In the genomic region with DNA sequence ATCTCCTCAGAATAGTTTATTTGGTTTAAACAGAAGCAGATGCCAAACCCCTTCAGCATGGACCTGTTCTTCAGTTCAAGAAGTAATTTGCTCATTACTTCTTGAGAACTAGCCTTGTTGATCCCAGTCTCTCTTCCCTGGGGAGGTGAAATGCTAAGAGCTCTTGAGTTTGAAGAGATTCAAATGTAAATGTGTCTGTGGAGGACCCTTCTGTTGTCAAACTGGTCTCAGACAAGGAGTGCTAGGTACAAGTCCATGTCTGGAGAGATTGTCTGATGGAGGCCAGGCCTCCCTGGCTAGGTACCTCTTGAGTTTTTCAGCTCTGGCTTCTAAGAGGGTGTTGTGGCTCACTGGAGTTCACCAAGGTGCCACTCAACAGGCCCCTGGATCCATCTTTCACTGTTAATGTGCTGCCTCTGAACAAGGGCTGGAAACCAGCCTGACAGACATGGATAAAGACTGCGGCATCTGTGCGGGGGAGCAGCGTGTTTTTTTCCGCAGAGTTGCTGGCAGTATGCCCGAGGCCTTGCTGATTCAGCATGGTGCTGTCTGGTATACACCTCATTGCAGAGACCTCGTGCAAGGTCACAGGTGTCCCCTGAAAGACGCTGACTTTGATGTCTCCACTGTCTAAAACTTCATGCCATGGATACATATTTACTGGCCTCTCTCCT, we compare ENCODE assay signal across 10 mouse cellular contexts. TPM values are rescaled to one million over a fixed set of nuclear protein-coding genes. Genes with fewer than 3 reads are reported as not detected.
DNase-seq lines count a peak whose midpoint lies in the region; ATAC-seq lines count a peak whose summit lies in the region.
"Had no signal": no experiment of that assay in that cellular context is flagged by ENCODE, and none has a peak within 500 bp of the region (broad histone marks: within the 10 kb centered on the region; RNA-seq: fewer than 3 reads in every experiment).

No protein-coding gene starts in this region.

- H3K27me3 ChIP-seq in midbrain, embryonic 14.5 days (ENCODE audit: control insufficient read depth, insufficient read depth, low read length), result no peaks in the 10 kb centered on the region
- H3K27me3 ChIP-seq in midbrain, embryonic 10.5 days (ENCODE audit: low read depth, poor library complexity, severe bottlenecking), result no peaks in the 10 kb centered on the region
- H3K27me3 ChIP-seq in kidney, embryonic 16.5 days (ENCODE audit: insufficient read depth, low read length), result no peaks in the 10 kb centered on the region
- H3K27me3 ChIP-seq: heart, embryonic 15.5 days; stomach, embryonic 15.5 days had no signal

- no peak overlapping the region for H3K27ac ChIP-seq in midbrain, embryonic 14.5 days (replicated peaks; ENCODE audit: low read depth, low read length)
- H3K27ac ChIP-seq in midbrain, embryonic 10.5 days (replicated peaks), result no peak overlapping the region
- no peak overlapping the region for H3K27ac ChIP-seq in kidney, embryonic 16.5 days (ENCODE audit: low read length)
- H3K27ac ChIP-seq: heart, embryonic 15.5 days; macrophage; stomach, embryonic 15.5 days had no signal

- peak; percentile 30 for DNase-seq in midbrain, embryonic 14.5 days
- DNase-seq in midbrain, embryonic 10.5 days (ENCODE audit: low spot score), result no peak
- DNase-seq in cerebellum, postnatal 10 days, result peak; percentile 83 to 85
- peak; percentile 84 to 85 for DNase-seq in layer of hippocampus, postnatal 36 days
- peak; percentile 69 to 78 for DNase-seq in right cerebral cortex, postnatal 36 days (ENCODE audit: low spot score in 2 of 2)
- DNase-seq in thymus, postnatal 14 days, result no peak

- WGBS in midbrain, embryonic 14.5 days, result 76% methylated on average over 7 of the region's 7 CpGs
- WGBS in midbrain, embryonic 10.5 days, result 91% methylated on average over 7 of the region's 7 CpGs
- 49% methylated on average over 7 of the region's 7 CpGs for WGBS in kidney, embryonic 16.5 days

- H3K9me3 ChIP-seq in midbrain, embryonic 14.5 days (ENCODE audit: control insufficient read depth, low read length), result no peaks in the 10 kb centered on the region
- H3K9me3 ChIP-seq in midbrain, embryonic 10.5 days (replicated peaks), result no peaks in the 10 kb centered on the region
- H3K9me3 ChIP-seq in kidney, embryonic 16.5 days (ENCODE audit: low read length), result no peaks in the 10 kb centered on the region
- H3K9me3 ChIP-seq: heart, embryonic 15.5 days; stomach, embryonic 15.5 days had no signal

- H3K4me2 ChIP-seq in midbrain, embryonic 14.5 days (ENCODE audit: low read length), result no peak overlapping the region
- no peak overlapping the region for H3K4me2 ChIP-seq in kidney, embryonic 16.5 days (replicated peaks; ENCODE audit: low read depth, low read length)
- H3K4me2 ChIP-seq: heart, embryonic 15.5 days; stomach, embryonic 15.5 days had no signal

- H3K4me1 ChIP-seq in midbrain, embryonic 14.5 days (ENCODE audit: control insufficient read depth, insufficient read depth, low read length), result 0 out of 2 replicates have a peak, but pooled peaks cover 4% of the 10 kb centered on the region
- peaks cover 4% of the 10 kb centered on the region; the same call in 1 of the 2 replicates for H3K4me1 ChIP-seq in midbrain, embryonic 10.5 days
- H3K4me1 ChIP-seq in kidney, embryonic 16.5 days (ENCODE audit: insufficient read depth, low read length), result peaks cover 13% of the 10 kb centered on the region

- peaks cover 9% of the 10 kb centered on the region; the same call in 1 of the 2 replicates for H3K36me3 ChIP-seq in midbrain, embryonic 14.5 days (ENCODE audit: control insufficient read depth, insufficient read depth, low read length)
- H3K36me3 ChIP-seq in midbrain, embryonic 10.5 days, result 0 out of 2 replicates have a peak, but pooled peaks cover 4% of the 10 kb centered on the region
- H3K36me3 ChIP-seq in kidney, embryonic 16.5 days (ENCODE audit: insufficient read depth, low read length), result no peaks in the 10 kb centered on the region
- H3K36me3 ChIP-seq: heart, embryonic 15.5 days; stomach, embryonic 15.5 days had no signal

- no peak overlapping the region for H3K9ac ChIP-seq in midbrain, embryonic 14.5 days (replicated peaks; ENCODE audit: low read length)
- H3K9ac ChIP-seq in kidney, embryonic 16.5 days (replicated peaks; ENCODE audit: low read length), result no peak overlapping the region
- H3K9ac ChIP-seq: heart, embryonic 15.5 days; stomach, embryonic 15.5 days had no signal

- no peak for ATAC-seq in midbrain, embryonic 14.5 days (ENCODE audit: low FRiP score, low TSS enrichment)
- ATAC-seq in kidney, embryonic 16.5 days (ENCODE audit: low FRiP score, low TSS enrichment), result no peak

- no peak overlapping the region for H3K4me3 ChIP-seq in midbrain, embryonic 14.5 days (replicated peaks; ENCODE audit: low read depth, low read length)
- no peak overlapping the region for H3K4me3 ChIP-seq in midbrain, embryonic 10.5 days
- no peak overlapping the region for H3K4me3 ChIP-seq in kidney, embryonic 16.5 days (ENCODE audit: low read length)
- H3K4me3 ChIP-seq: heart, embryonic 15.5 days; stomach, embryonic 15.5 days had no signal

RNA-seq across cellular contexts. Expression of a gene that starts 45.6 kb away (rescaled TPM):
- polyA plus RNA-seq in midbrain, embryonic 14.5 days (2014; fragmentation: Nextera tagmentation; extraction: Ambion mirVana), result 228 and 298 TPM in 2 replicates
- 33.3 and 53.5 TPM in 2 replicates for polyA plus RNA-seq in midbrain, embryonic 10.5 days (2016; fragmentation: Nextera tagmentation; extraction: Ambion mirVana)
- 10 to 100 TPM; 72.9 to 75.7 TPM for total RNA-seq in layer of hippocampus, postnatal 36 days (2021)
- 14.1 and 14.6 TPM in 2 replicates for polyA plus RNA-seq in kidney, embryonic 16.5 days (2015; fragmentation: Nextera tagmentation; extraction: Ambion mirVana)
- polyA plus RNA-seq: macrophage had no signal

Comparison
In these comparisons a context has a peak if more than half of its experiments do, and no peak if none do; other contexts are left out.
1. DNase-seq: peak in midbrain, embryonic 14.5 days (single experiment), cerebellum, postnatal 10 days (2 of 2), layer of hippocampus, postnatal 36 days (2 of 2) and right cerebral cortex, postnatal 36 days (2 of 2); none in midbrain, embryonic 10.5 days (single experiment) and thymus, postnatal 14 days (single experiment).